Mouse (Mus musculus): ENCODE measurements around the gene Cdh26.

GRCm38 (mm10) chr2:178429426-178429825 is 905 bp upstream of the Cdh26 start:
- TF ChIP-seq CTCF (IDR thresholded peaks at IDR 0.05; ENCODE audit: low read depth, low read length) = no peak
- no peak for TF ChIP-seq POLR2AphosphoS5 (IDR thresholded peaks at IDR 0.05; ENCODE audit: insufficient replicate concordance, low read depth, low read length)

Measured in G1E (cell line).